Mouse (Mus musculus) embryonic facial prominence, embryonic 10.5 days (tissue): ENCODE measurements around the gene Pakap. TPM values are rescaled to one million over a fixed set of nuclear protein-coding genes. Genes with fewer than 3 reads are reported as not detected.

Source experiments
- DNase-seq: peaks from one replicate; pipeline ENCODE4 v3.0.0-alpha.2; 2017; ENCODE audit warnings: low spot score
- H3K27ac ChIP-seq: fragments of 300-500 bp; sonication (generic); replicated peaks from 2 replicates; pipeline ENCODE4 v1.5.1; 2016; ENCODE audit warnings: mild to moderate bottlenecking
- H3K27me3 ChIP-seq: fragments of 300-500 bp; sonication (generic); replicated peaks from 2 replicates; pipeline ENCODE4 v1.6.1; 2016; ENCODE audit warnings: low read depth, mild to moderate bottlenecking; ENCODE audit not compliant: poor library complexity, severe bottlenecking
- H3K36me3 ChIP-seq: fragments of 300-500 bp; sonication (generic); replicated peaks from 2 replicates; pipeline ENCODE4 v1.6.1; 2016; ENCODE audit warnings: mild to moderate bottlenecking, moderate library complexity
- H3K4me1 ChIP-seq: fragments of 300-500 bp; sonication (generic); 2 replicates; pipeline ENCODE4 v1.6.1; 2016
- H3K4me3 ChIP-seq: fragments of 300-500 bp; sonication (generic); 2 replicates; pipeline ENCODE4 v1.5.1; 2016; ENCODE audit warnings: mild to moderate bottlenecking, moderate library complexity
- H3K9me3 ChIP-seq: fragments of 300-500 bp; sonication (generic); 2 replicates; pipeline ENCODE4 v1.6.1; 2016; ENCODE audit warnings: mild to moderate bottlenecking
- WGBS: fragments of 180-500 bp; shearing (Covaris S2); methylation state at CpG from one replicate; pipeline ENCODE4 v1.1.7; 2016; 5-methylcytosine and 5-hydroxymethylcytosine counted together
- polyA plus RNA-seq: library from polyadenylated mRNA; unstranded; fragments of >200 nt; fragmentation: Nextera tagmentation; extraction: Ambion mirVana; gene quantifications from 2 replicates; pipeline ENCODE4 v1.2.1, GENCODE M21; 2016

The Pakap gene
- polyA plus RNA-seq, 1 experiment from 2014 or later = 25.8 TPM

- peaks cover 64% of the 10 kb centered on the region for H3K4me1 ChIP-seq
- 60% methylated on average over 4 of the region's 4 CpGs for WGBS
Observed at GRCm38 (mm10) chr4:57833060-57833459, 265.1 kb downstream of the Pakap start.

GRCm38 (mm10) chr4:57834141-57834540, 266.2 kb downstream of the Pakap start:
- no peaks in the 10 kb centered on the region for H3K9me3 ChIP-seq
- no peaks in the 10 kb centered on the region for H3K27me3 ChIP-seq
- H3K4me1 ChIP-seq = peaks cover 53% of the 10 kb centered on the region
- 58% methylated on average over 4 of the region's 4 CpGs for WGBS
- no peak overlapping the region for H3K4me3 ChIP-seq
- no peaks in the 10 kb centered on the region for H3K36me3 ChIP-seq
- DNase-seq = no peak
- H3K27ac ChIP-seq = peak overlapping the region; percentile 35

More at GRCm38 (mm10) chr4:57833060-57833459, 265.1 kb downstream of the Pakap start:
- peak; percentile 38 for DNase-seq
- H3K27me3 ChIP-seq = no peaks in the 10 kb centered on the region
- no peaks in the 10 kb centered on the region for H3K9me3 ChIP-seq
- no peaks in the 10 kb centered on the region for H3K36me3 ChIP-seq
- H3K27ac ChIP-seq = no peak overlapping the region; the same call in 1 of the 2 replicates
- H3K4me3 ChIP-seq = no peak overlapping the region

GRCm38 (mm10) chr4:57837089-57837488, 269.1 kb downstream of the Pakap start:
- peaks cover 43% of the 10 kb centered on the region for H3K4me1 ChIP-seq
- no peaks in the 10 kb centered on the region for H3K36me3 ChIP-seq
- DNase-seq = no peak
- no peaks in the 10 kb centered on the region for H3K9me3 ChIP-seq
- 70% methylated on average over 9 of the region's 9 CpGs for WGBS
- H3K4me3 ChIP-seq = no peak overlapping the region
- no peaks in the 10 kb centered on the region for H3K27me3 ChIP-seq
- peak overlapping the region; percentile 24; the same call in 1 of the 2 replicates for H3K27ac ChIP-seq

- Histone ChIP-seq H3K36me3 (no peaks in the 10 kb centered on the region), H3K27me3 (no peaks in the 10 kb centered on the region), H3K4me1 (peaks cover 33% of the 10 kb centered on the region), H3K9me3 (no peaks in the 10 kb centered on the region), H3K4me3 (no peak overlapping the region), H3K27ac (no peak overlapping the region)
- no peak for DNase-seq
- WGBS = 88% methylated on average over 4 of the region's 4 CpGs
Observed at GRCm38 (mm10) chr4:57839343-57839742, 271.4 kb downstream of the Pakap start.

- Histone ChIP-seq H3K27ac (no peak overlapping the region), H3K9me3 (no peaks in the 10 kb centered on the region), H3K27me3 (no peaks in the 10 kb centered on the region), H3K4me3 (no peak overlapping the region), H3K36me3 (no peaks in the 10 kb centered on the region), H3K4me1 (peaks cover 53% of the 10 kb centered on the region)
- DNase-seq = no peak
- WGBS = 25% methylated on average over 1 of the region's 1 CpGs
Observed at GRCm38 (mm10) chr4:57841911-57842310, 273.9 kb downstream of the Pakap start.

- H3K4me3 ChIP-seq = no peak overlapping the region
- peaks cover 56% of the 10 kb centered on the region for H3K4me1 ChIP-seq
- DNase-seq = no peak
- no peak overlapping the region for H3K27ac ChIP-seq
- H3K9me3 ChIP-seq = no peaks in the 10 kb centered on the region
- WGBS = 77% methylated on average over 11 of the region's 11 CpGs
- H3K36me3 ChIP-seq = no peaks in the 10 kb centered on the region
- no peaks in the 10 kb centered on the region for H3K27me3 ChIP-seq
Observed at GRCm38 (mm10) chr4:57842472-57843305, 274.7 kb downstream of the Pakap start.

GRCm38 (mm10) chr4:57845031-57845431, 277.1 kb downstream of the Pakap start:
- peak; percentile 84 for DNase-seq
- peak overlapping the region; percentile 88 for H3K27ac ChIP-seq
- no peaks in the 10 kb centered on the region for H3K9me3 ChIP-seq
- 2% methylated on average over 10 of the region's 10 CpGs for WGBS
- peaks cover 67% of the 10 kb centered on the region for H3K4me1 ChIP-seq
- H3K36me3 ChIP-seq = peaks cover 7% of the 10 kb centered on the region
- no peaks in the 10 kb centered on the region for H3K27me3 ChIP-seq
- H3K4me3 ChIP-seq = peak overlapping the region; percentile 56

GRCm38 (mm10) chr4:57845541-57846210, 277.7 kb downstream of the Pakap start:
- 14% methylated on average over 12 of the region's 12 CpGs for WGBS
- DNase-seq = peak; percentile 45
- H3K27ac ChIP-seq = peak overlapping the region; percentile 88
- peaks cover 13% of the 10 kb centered on the region for H3K36me3 ChIP-seq
- H3K9me3 ChIP-seq = no peaks in the 10 kb centered on the region
- no peaks in the 10 kb centered on the region for H3K27me3 ChIP-seq
- peaks cover 64% of the 10 kb centered on the region for H3K4me1 ChIP-seq
- H3K4me3 ChIP-seq = peak overlapping the region; percentile 56

GRCm38 (mm10) chr4:57846381-57846990, 278.5 kb downstream of the Pakap start:
- Histone ChIP-seq H3K9me3 (no peaks in the 10 kb centered on the region), H3K4me3 (peak overlapping the region; percentile 56), H3K27ac (peak overlapping the region; percentile 88), H3K36me3 (peaks cover 18% of the 10 kb centered on the region), H3K4me1 (peaks cover 64% of the 10 kb centered on the region), H3K27me3 (no peaks in the 10 kb centered on the region)
- WGBS = 27% methylated on average over 12 of the region's 12 CpGs
- peak; percentile 85 for DNase-seq

- no peaks in the 10 kb centered on the region for H3K27me3 ChIP-seq
- H3K4me3 ChIP-seq = peak overlapping the region; percentile 56
- H3K4me1 ChIP-seq = peaks cover 64% of the 10 kb centered on the region
- WGBS = 13% methylated on average over 8 of the region's 8 CpGs
- peak overlapping the region; percentile 88 for H3K27ac ChIP-seq
- H3K36me3 ChIP-seq = peaks cover 21% of the 10 kb centered on the region
- DNase-seq = peak; percentile 72
- no peaks in the 10 kb centered on the region for H3K9me3 ChIP-seq
Observed at GRCm38 (mm10) chr4:57846991-57847422, 279.0 kb downstream of the Pakap start.

GRCm38 (mm10) chr4:57847676-57848075, 279.7 kb downstream of the Pakap start:
- WGBS = 83% methylated on average over 3 of the region's 3 CpGs
- Histone ChIP-seq H3K4me3 (peak overlapping the region; percentile 56), H3K27me3 (no peaks in the 10 kb centered on the region), H3K36me3 (peaks cover 27% of the 10 kb centered on the region), H3K27ac (peak overlapping the region; percentile 88), H3K9me3 (no peaks in the 10 kb centered on the region), H3K4me1 (peaks cover 65% of the 10 kb centered on the region)
- DNase-seq = no peak

- DNase-seq = no peak
- no peaks in the 10 kb centered on the region for H3K9me3 ChIP-seq
- no peak overlapping the region for H3K4me3 ChIP-seq
- 0 out of 2 replicates have a peak overlapping the region, but pooled peaks have one; percentile 3 for H3K27ac ChIP-seq
- 85% methylated on average over 6 of the region's 6 CpGs for WGBS
- H3K36me3 ChIP-seq = peaks cover 35% of the 10 kb centered on the region
- no peaks in the 10 kb centered on the region for H3K27me3 ChIP-seq
- H3K4me1 ChIP-seq = peaks cover 61% of the 10 kb centered on the region
Observed at GRCm38 (mm10) chr4:57849465-57849864, 281.5 kb downstream of the Pakap start.
